Mouse (Mus musculus): Measurements from ENCODE around the gene A530016L24Rik.
A peak's percentile ranks its signal among the peaks of the same experiment; 100 is the strongest.

The A530016L24Rik gene

GRCm38 (mm10) chr12:112489134-112489533 is at the start of gene A530016L24Rik:
TSS of gene A530016L24Rik (plus strand) at chr12:112489448.
- DNase-seq (ENCODE audit: low read depth, low spot score): no peak

DNA sequence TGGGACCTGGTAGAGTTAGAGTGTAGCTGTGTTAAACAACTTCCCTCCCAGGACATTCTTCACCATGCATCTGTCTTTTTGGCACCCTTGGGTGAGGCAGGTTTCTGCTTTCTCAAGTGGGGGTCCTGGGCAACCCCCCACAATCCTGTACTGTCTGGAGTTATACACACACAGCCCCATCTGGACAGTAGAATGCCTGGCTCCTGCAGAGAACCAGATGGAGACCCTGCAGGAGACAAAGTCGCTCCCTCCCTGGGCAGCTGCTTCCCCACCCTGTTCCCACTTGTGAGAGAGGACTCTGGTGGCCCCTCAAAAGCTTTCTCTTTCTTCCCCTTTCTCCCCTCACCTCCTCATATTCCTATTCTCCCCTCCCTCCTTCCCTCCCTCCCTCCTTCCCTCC is 49.3 kb upstream of the A530016L24Rik start:
- DNase-seq (ENCODE audit: low read depth, low spot score): no peak

DNA sequence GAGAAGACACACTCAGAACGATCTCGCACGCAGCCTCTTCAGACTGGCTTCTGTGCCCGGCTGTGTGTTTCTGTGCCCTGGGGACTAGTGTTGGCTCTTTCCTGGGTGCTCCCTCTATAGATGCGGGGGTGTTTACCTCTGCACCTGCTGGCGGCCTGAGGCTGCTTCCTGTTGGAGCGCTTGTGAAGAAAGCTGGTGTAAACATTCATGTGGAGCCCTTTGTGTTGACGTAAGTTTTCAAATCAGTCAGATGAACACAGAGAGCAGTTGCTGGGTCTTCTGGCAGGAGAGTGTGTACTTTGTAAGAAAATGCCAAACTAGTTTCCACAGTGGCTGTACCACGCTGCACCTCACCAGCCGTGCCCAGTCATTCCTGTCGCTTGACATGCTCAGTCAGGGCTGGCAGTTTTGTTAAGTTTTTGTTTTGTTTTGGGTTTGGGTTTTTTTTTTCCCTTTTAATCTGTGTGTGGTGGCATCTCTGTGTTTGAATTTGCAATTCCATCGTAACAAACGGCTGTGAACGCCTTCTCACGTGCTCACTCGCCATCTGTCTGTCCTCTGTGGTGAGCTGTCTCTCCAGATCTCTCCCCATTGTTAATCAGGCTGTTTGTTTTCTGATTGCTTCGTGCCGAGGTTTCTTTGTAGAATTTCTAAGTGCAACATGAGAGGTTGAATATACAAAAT is 40.0 kb upstream of the A530016L24Rik start:
- DNase-seq (ENCODE audit: low read depth, low spot score): no peak

DNA sequence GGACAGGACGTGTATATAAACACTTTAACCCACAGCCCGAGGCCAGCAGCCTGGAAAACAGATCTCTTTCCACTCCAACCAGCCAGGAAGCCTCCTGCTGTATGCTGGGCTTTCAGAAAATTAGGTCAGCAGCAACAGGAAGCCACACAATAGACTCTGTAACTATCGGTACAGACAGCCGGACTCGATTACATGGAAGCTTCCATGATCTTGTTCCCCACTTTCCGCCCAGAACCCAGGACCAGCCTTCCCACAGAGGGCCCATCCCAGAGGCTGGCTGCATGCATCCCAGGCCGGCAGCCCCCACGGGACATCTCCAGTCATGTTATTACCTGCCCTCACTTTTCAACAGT is 39.4 kb upstream of the A530016L24Rik start:
- no peak for DNase-seq (ENCODE audit: low read depth, low spot score)

GRCm38 (mm10) chr12:112450883-112451282 is 38.4 kb upstream of the A530016L24Rik start:
- peak; percentile 91 for DNase-seq (ENCODE audit: low read depth, low spot score)

DNA sequence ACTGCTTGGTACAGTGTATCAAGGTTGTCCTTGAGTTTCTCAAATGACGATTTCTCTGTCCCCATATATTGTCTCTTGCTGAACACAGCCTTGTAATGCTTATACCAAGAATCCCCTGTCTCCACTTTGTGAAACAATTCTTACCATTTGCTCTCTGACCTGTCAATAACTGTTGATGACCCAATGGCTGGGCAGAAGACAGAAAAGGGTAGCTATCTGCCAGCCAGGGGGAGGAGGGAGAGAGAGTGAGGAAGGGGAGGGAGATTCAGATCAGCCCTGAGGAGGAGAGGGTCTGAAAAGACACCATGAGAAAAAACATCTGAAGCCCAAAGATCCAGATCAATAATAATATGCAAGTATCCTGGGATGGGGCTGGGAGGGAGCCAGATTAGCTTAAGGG is 37.9 kb upstream of the A530016L24Rik start:
- peak; percentile 15 for DNase-seq (ENCODE audit: low read depth, low spot score)

DNA sequence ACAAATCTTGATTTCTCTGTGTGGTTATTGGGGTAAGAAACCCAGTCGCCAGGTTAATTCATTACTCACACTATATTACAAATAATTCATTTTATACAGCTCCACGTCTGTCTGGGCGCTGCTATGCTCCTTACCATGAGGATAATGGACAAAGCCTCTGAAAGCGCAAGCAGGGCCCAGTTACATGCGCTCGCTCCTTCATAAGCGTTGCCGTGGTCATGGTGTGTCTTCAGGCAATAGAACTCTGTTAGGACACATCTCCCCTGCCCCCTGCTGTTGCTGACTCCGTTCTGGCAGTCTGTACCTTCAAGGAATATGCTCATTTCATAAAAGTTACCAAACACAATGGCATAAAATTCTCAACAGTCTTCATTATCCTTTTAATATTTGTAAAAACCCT is 37.4 kb upstream of the A530016L24Rik start:
- no peak for DNase-seq (ENCODE audit: low read depth, low spot score)

- DNase-seq (ENCODE audit: low read depth, low spot score): no peak
Measured at GRCm38 (mm10) chr12:112456144-112456713, 33.0 kb upstream of the A530016L24Rik start.

- no peak for DNase-seq (ENCODE audit: low read depth, low spot score)
Measured at GRCm38 (mm10) chr12:112457839-112458238, 31.4 kb upstream of the A530016L24Rik start.

DNA sequence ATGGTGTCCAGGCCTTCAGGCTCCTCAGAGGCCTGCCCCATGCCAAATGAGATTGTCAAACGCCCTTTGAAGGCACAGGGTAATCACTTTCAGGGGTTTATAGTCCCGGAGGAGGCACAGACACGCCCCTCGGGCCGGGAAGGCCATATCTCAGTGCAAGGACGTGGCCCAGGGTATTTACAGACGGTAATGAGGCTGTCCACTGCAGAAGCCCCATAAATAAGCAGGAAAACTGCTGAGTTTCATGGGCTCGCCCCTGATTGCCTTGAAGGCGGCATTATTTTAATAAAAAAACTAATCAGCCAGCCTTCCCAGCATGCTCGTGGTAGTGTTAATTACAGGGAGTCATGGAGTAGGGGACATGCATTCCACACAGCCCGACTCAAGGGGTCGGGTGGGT is 26.8 kb upstream of the A530016L24Rik start:
- DNase-seq (ENCODE audit: low read depth, low spot score): no peak

- DNase-seq (ENCODE audit: low read depth, low spot score): peak; percentile 58
Measured at GRCm38 (mm10) chr12:112463209-112463608, 26.0 kb upstream of the A530016L24Rik start.

DNA sequence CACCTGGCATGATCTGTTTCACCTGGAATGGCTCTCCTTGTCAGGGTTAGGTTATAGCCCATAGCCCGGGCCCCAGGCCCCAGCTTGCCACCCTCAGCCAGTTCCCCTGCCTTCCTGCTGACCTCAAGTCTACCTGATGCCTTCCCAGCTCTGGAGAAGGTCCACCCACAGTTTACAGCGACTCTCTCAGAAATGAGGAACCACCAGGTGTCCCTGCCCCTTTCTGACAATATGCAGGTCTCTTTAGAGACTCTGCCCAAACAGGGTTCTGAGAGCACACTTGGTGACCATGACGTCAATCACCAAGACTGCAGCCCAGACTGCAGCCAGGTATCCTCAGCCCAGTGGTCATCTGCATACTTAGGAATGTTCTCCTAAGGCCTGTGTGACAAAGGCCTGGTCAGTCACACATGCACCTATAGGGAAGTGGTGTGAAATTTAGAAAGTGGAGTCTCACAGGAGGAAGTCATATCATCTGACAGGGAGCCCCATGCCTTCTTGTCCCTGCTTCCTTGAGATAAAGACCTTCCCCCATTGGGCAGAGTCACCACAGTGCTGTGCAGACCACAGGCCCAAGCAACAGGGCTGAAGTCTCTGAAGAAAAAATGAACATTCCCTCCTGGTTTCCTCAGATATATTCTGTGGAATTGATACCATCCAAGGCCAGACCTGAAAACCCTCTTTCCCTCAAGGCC is 25.4 kb upstream of the A530016L24Rik start:
- DNase-seq (ENCODE audit: low read depth, low spot score): no peak

DNA sequence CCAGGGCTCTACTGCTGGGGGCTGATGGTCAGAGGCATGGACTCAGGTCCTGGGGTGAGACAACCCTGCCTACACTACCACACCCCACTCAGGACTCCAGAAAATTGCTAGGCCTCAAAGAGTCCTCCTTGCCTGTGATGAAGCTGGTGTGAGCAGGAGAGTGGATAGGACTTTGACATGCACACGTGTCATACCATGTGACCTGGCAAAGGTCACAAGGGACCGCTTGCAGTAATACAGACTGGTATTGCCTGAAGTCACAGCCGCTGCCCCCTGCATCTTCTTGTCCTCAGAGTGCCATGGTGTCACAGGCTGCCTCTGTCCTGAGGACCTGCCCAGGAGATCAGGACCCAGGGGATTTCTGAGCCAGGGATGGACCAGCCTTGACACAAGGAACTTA is 24.7 kb upstream of the A530016L24Rik start:
- no peak for DNase-seq (ENCODE audit: low read depth, low spot score)

DNA sequence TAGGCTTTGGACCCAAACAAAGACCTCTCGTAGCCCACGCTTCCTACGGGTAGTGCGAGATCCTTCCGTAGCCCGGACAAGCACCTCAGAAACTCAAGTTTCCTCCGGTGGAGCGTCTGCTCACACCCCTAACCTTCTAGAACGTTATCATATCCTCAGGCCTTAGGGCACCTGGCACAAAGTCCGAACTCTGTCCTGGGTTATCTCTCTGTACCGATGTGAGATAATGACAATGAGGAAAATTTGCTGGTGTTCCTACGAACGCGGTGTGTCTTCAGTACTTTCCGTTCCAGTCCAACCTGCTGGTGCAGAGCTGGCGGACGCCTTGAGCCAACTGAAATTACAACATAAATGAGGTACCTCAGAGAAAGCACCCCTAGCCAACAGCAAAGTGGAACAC is 23.3 kb upstream of the A530016L24Rik start:
- no peak for DNase-seq (ENCODE audit: low read depth, low spot score)

GRCm38 (mm10) chr12:112467387-112467786 is 21.9 kb upstream of the A530016L24Rik start:
- no peak for DNase-seq (ENCODE audit: low read depth, low spot score)

DNA sequence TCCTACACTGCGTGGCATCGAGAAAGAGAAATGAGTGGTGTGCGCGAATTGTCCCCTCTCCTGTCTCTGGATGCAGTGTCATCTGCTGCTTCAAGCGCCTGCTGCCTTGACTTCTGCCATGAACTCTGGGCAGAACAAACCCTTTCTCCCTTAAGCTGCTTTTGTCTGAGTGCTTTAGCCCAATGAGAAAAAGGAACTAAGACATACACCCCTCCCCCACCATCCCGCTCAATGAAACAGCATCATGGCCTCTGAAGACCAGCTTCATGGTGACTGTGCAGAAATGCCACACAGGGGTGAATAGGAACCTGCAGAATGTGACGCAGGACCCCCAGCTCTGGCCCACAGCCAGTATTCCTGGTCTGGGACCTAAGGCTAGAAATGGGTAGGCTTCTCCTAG is 19.9 kb upstream of the A530016L24Rik start:
- peak; percentile 21 for DNase-seq (ENCODE audit: low read depth, low spot score)

DNA sequence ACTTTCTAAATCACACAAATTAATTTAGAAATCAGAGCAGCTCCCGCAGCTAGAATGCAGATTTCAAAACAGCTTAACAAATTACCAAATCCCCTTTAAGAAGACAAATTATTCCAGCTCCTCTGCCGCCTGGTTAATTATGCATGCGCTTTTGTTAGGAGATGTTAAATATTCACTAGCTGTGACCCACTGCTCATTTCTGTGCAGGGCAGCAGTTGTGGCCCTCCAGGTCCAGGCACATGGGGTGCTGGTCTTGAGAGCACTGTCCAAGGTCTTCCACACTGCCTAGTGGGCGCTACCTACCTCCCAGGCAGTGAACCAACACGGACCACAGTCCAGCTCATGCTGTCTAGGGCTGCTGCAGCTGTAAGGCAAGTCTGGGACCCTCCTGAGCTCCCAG is 19.0 kb upstream of the A530016L24Rik start:
- DNase-seq (ENCODE audit: low read depth, low spot score): no peak

GRCm38 (mm10) chr12:112473777-112474176 is 15.5 kb upstream of the A530016L24Rik start:
- DNase-seq (ENCODE audit: low read depth, low spot score): peak; percentile 59

GRCm38 (mm10) chr12:112489535-112489934 is 287 bp downstream of the A530016L24Rik start:
- no peak for DNase-seq (ENCODE audit: low read depth, low spot score)

DNA sequence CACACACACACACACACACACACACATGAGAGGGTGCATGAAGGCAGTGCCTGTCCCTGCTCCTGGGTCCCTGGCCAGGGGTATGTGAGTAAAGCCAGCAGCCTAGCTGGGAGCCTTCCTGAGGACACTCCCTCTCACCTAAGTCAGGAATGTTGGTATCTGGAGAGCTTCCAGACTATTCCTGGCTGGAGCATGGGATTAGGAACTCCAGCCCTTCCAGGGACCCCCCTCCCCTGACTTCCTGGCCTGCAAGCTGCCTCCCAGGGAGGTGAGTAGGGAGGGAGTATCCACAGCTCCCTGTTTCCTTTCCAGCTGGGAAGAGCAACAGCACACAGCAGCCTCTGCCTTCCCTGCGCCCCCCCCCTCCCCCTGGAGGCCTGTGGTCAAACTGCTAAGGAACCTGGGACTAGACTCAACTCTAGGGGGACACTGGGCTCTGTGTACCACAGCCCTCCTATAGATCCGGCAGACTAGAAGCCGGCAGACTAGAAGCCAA is 1.2 kb downstream of the A530016L24Rik start:
- peak; percentile 25 for DNase-seq (ENCODE audit: low read depth, low spot score)

DNA sequence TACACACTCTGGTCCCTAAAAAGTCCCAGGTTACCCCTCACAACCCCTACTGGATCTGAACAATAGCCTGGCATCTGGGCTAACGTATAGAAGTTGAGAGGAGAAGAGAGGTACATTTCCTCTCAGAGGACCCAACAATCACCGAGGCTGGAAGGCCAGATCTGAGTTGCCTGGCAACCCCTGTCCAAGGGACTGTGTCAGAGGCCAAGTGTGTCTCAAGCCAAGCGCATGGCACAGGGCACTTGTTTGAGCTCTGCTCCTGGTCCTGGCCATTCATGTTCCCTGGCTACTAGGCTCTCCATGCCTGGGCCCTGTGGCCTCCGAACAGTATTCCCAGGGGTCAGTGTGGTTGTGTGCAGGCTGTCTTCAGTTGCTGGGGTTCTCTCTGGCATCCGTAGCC is 6.9 kb downstream of the A530016L24Rik start:
- DNase-seq (ENCODE audit: low read depth, low spot score): no peak

DNA sequence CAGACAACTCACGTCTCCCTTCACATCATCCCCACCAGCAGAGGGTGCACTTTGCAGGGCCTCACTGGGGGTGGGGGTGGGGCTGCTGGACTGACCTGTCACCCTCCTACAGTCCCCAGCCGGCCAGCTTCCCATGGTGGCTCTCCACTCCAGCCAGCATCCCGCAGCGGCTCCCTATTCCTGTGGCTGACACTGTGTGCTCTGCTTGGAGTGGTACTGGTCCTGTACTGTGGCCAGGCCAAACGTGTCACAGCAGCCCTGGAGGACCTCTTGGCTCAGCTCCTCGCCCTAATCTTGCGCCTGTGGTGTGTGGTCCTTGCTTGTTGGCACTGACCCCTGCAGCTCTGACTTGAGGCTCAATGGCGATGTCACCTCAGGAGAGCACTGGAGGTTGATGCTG is 8.5 kb downstream of the A530016L24Rik start:
- DNase-seq (ENCODE audit: low read depth, low spot score): no peak

- no peak for DNase-seq (ENCODE audit: low read depth, low spot score)
Measured at GRCm38 (mm10) chr12:112498683-112499082, 9.4 kb downstream of the A530016L24Rik start.

All from R1 (cell line).